Mouse (Mus musculus) kidney, adult 10 weeks (tissue): ENCODE measurements around the gene Pigk. TPM values are rescaled to one million over a fixed set of nuclear protein-coding genes. Genes with fewer than 3 reads are reported as not detected.

Experiments used
- polyA plus RNA-seq: library from polyadenylated mRNA; stranded (reverse); fragments of 350-450 nt; fragmentation: Illumina TruSeq; extraction: RNeasy Lipid Tissue Mini Kit (QIAGEN cat#74804); gene quantifications from one replicate; pipeline ENCODE4 v1.2.3, GENCODE M21; 2014; ENCODE audit warnings: low read depth, low replicate concordance

Gene Pigk
- 52.9 TPM for polyA plus RNA-seq

DNA sequence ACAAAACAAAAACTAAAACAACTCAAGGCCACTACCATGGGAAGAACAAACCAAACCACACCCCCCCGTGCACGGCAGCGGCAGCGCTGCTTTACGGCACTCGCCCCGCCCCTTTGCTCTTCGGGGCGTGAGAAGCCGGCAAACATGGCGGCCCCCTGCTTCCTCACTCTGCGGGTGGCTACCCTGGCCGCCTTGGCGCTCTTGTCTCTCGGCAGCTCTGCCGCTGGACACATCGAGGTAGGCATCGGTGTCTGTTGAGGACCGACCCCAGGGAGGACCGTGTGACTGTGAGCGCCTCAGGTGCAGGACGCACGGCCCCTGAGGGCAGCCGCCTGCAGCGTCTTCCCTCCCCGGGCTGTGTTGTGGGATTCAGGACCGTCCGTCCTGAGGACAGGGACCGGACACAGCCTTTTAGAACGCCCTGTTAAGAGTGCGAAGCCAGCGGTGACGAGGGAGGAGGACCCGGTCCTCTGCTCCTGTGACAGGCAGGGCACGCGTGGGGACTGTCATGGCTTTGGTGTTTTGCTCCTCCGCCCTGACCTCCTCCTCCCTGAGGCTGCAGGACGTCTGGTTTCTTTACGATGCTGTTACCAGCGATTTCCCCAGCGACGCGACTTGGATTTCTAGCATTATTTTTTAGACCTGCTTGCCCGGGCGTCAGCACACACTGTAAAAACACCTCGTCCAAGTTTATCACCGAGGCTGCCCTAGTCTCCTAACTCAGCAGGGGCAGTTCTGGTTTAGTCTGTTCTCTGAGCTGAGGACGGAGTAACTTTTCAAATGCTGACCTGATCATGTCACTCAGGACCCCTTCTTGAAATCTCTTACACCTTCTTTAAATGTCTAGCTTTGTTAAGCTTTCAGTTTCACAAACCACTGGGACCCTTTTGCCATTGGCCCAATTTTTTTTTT is at the start of gene Pigk:
Pigk (plus strand) TSS at position 110 of the 912 bp plus-strand sequence.

DNA sequence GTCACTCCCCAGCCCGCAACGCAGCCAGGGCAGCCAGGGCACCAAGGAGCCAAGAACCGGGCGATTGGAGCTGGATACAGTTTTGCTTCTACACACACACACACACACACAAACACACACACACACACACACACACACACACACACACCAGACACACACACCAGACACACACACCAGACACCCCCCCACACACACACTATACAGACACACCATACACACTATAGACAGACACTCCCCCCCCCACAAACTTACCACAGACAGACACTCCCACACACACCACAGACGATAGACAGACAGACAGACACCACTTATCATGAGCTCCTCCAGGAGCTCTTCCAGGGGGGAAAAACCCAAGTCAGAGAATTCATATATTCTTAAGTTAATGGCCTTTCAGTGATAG is 45.7 kb upstream of the Pigk start, which contains the start of gene Ak5:
Ak5 (minus strand) TSS at position 122 of the 400 bp plus-strand sequence.

DNA sequence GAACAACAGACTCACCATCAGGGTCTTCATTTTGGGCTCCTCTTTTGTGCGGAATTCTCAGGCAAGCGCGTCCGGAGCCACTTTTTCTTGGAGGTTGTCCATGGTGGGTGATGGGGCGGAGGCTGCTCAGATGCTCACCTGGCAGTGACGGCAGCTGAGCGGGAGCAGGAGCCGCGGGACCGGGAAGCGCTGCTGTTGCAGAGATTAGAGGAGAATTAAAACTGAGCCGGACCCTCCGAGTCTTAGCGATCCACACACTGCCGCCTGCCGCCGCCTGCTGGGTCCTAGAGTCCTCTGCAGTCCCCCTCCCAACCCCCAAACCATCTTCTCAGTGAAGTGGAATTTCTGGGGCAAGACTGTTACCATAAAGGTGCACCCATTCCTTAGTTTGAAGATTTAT is 268.1 kb downstream of the Pigk start, which contains the start of gene St6galnac5:
St6galnac5 (minus strand) TSS at position 259 of the 400 bp plus-strand sequence.

Other genes starting within 250 kb of the Pigk start
- gene Ak5, start 45.7 kb upstream of the Pigk start, polyA plus RNA-seq, result 3.3 TPM